Mouse (Mus musculus): ENCODE results near the gene Ankrd28. TPM values are rescaled to one million over a fixed set of nuclear protein-coding genes. Genes with fewer than 3 reads are reported as not detected.

Ankrd28 gene
- polyA plus RNA-seq, 1 experiment from 2014 or later, result 8.8 TPM

- Histone ChIP-seq H3K36me3 (peaks cover 40% of the 10 kb centered on the region), H3K4me1 (replicated peaks) (0 out of 2 replicates have a peak, but pooled peaks cover 3% of the 10 kb centered on the region), H3K4me2 (no peak overlapping the region), H3K9me3 (replicated peaks) (no peaks in the 10 kb centered on the region), H3K27me3 (replicated peaks) (no peaks in the 10 kb centered on the region), H3K4me3 (no peak overlapping the region), H3K9ac (no peak overlapping the region), H3K27ac (ENCODE audit: poor library complexity, severe bottlenecking) (no peak overlapping the region)
- WGBS, result 76% methylated on average over 1 of the region's 1 CpGs
- no peak for ATAC-seq (ENCODE audit: insufficient number of reproducible peaks, low FRiP score)
These were observed 121.1 kb downstream of the Ankrd28 start for GRCm38 (mm10) chr14:31709343-31709742.

DNA sequence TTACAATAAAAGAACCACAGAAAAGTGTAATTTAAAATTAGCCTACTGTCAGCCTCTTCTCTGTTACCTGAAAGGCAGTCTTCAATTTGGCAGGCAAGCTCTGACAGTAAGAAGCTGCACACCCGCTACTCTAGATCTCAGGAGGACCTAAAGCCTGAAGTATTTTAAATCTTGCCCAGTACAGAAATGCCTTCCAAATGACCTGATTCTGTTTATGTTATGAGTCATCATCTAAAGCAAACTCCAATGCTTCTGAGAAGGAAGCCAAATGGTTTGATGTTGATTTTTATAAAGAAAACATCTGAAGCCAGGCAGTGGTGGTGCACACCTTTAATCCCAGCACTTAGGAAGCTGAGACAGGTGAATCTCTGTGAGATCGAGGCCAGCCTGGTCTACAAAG, 130.1 kb downstream of the Ankrd28 start:
- Histone ChIP-seq H3K27me3 (replicated peaks) (no peaks in the 10 kb centered on the region), H3K36me3 (peaks cover 34% of the 10 kb centered on the region), H3K4me2 (no peak overlapping the region), H3K9ac (no peak overlapping the region), H3K4me3 (no peak overlapping the region), H3K4me1 (replicated peaks) (peaks cover 19% of the 10 kb centered on the region), H3K27ac (ENCODE audit: poor library complexity, severe bottlenecking) (no peak overlapping the region), H3K9me3 (replicated peaks) (no peaks in the 10 kb centered on the region)
- ATAC-seq (ENCODE audit: insufficient number of reproducible peaks, low FRiP score), result no peak
- WGBS, result 83% methylated on average over 2 of the region's 2 CpGs

- H3K36me3 ChIP-seq, result peaks cover 21% of the 10 kb centered on the region
- H3K9me3 ChIP-seq (replicated peaks), result no peaks in the 10 kb centered on the region
- H3K9ac ChIP-seq, result no peak overlapping the region
- peak overlapping the region; percentile 72 for H3K27ac ChIP-seq (ENCODE audit: poor library complexity, severe bottlenecking)
- no peak for ATAC-seq (ENCODE audit: insufficient number of reproducible peaks, low FRiP score)
- peaks cover 16% of the 10 kb centered on the region for H3K4me1 ChIP-seq (replicated peaks)
- no peaks in the 10 kb centered on the region for H3K27me3 ChIP-seq (replicated peaks)
- 68% methylated on average over 4 of the region's 4 CpGs for WGBS
- H3K4me3 ChIP-seq, result no peak overlapping the region
- no peak overlapping the region for H3K4me2 ChIP-seq
These were observed 132.7 kb downstream of the Ankrd28 start for GRCm38 (mm10) chr14:31697755-31698154.

DNA sequence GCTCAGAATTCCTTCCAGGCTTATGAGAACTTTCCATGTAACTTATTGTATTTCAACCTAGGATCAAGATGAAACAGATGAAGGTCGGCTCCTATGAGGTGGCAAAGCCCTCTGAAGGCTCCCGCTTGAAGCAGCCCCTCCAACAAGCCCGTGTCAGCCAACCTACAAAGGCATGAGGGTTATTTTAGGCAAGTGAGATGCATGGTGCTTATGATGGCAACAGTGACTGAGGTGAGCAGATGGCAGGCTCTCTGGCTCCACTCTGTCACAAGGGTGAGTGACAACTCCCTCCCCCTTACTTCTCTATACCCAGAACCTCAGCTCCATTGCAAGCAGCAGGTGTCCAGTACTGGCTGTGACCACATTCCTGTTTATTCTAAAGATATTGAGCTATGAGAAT, 133.1 kb downstream of the Ankrd28 start:
- no peak for ATAC-seq (ENCODE audit: insufficient number of reproducible peaks, low FRiP score)
- Histone ChIP-seq H3K27ac (ENCODE audit: poor library complexity, severe bottlenecking) (peak overlapping the region; percentile 72), H3K4me1 (replicated peaks) (peaks cover 12% of the 10 kb centered on the region), H3K27me3 (replicated peaks) (no peaks in the 10 kb centered on the region), H3K36me3 (peaks cover 21% of the 10 kb centered on the region), H3K9me3 (replicated peaks) (no peaks in the 10 kb centered on the region), H3K9ac (no peak overlapping the region), H3K4me2 (no peak overlapping the region), H3K4me3 (no peak overlapping the region)
- 47% methylated on average over 3 of the region's 3 CpGs for WGBS

DNA sequence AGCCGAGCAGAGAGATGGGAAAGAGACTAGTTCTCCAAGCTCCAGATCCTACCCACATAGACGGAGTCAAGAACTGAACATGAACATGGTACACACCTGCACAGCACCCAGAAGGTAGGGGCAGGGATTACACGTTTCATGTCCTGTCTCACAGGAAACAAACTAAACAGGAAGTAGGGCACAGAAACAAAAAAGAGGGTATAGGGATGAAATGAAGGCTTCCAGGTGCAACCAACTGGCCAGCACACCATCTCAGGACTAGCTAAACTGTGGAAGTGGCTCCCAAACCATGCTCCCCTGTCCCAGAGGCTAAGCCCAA, 133.5 kb downstream of the Ankrd28 start:
- Histone ChIP-seq H3K9me3 (replicated peaks) (no peaks in the 10 kb centered on the region), H3K9ac (no peak overlapping the region), H3K36me3 (peaks cover 19% of the 10 kb centered on the region), H3K4me2 (no peak overlapping the region), H3K27ac (ENCODE audit: poor library complexity, severe bottlenecking) (peak overlapping the region; percentile 72), H3K4me1 (replicated peaks) (peaks cover 11% of the 10 kb centered on the region), H3K4me3 (no peak overlapping the region), H3K27me3 (replicated peaks) (no peaks in the 10 kb centered on the region)
- WGBS, result 81% methylated on average over 3 of the region's 3 CpGs
- ATAC-seq (ENCODE audit: insufficient number of reproducible peaks, low FRiP score), result no peak

DNA sequence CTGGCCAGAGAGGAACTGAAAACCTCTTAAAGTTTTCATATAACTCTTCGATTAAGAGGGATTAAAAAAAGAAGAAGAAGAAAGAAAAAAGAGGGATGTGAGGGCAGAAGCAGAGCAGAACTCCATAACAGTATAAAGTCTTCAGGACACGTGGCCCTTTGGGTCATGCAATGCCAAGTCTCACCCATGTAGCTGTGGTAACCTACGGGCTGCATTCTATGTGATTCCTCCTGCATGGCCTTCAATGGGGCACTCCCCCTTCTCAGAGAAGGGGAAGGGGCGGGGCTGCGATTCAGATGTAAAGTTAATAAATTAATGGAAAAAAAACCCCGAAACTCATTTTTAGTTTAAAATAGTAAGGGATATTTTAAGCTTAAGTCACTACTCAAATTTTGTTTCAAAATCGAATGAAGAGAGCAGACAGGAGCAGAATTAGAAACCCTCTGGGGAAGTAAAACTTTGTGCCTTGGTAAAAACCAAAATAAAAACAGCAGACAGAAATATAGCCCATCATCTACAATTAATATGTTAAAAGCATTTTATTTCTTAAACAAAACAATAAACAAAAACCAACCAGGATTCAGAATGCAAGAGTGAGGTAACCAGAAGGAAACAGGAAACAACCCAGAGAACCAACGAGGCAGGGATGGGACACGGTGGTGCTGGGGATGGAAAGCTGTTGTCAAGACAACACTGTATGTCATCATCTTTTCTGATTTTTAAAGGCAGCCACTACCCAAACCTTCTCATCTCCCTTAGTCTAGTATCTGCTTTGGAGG, 134.1 kb downstream of the Ankrd28 start:
- Histone ChIP-seq H3K27me3 (replicated peaks) (no peaks in the 10 kb centered on the region), H3K9me3 (replicated peaks) (no peaks in the 10 kb centered on the region), H3K27ac (ENCODE audit: poor library complexity, severe bottlenecking) (peak overlapping the region; percentile 72), H3K4me3 (no peak overlapping the region), H3K4me2 (no peak overlapping the region), H3K4me1 (replicated peaks) (peaks cover 11% of the 10 kb centered on the region), H3K36me3 (peaks cover 15% of the 10 kb centered on the region), H3K9ac (no peak overlapping the region)
- ATAC-seq (ENCODE audit: insufficient number of reproducible peaks, low FRiP score), result no peak
- 86% methylated on average over 9 of the region's 9 CpGs for WGBS

- H3K9ac ChIP-seq, result no peak overlapping the region
- H3K36me3 ChIP-seq, result no peaks in the 10 kb centered on the region
- no peak overlapping the region for H3K27ac ChIP-seq (ENCODE audit: poor library complexity, severe bottlenecking)
- 85% methylated on average over 6 of the region's 6 CpGs for WGBS
- no peaks in the 10 kb centered on the region for H3K27me3 ChIP-seq (replicated peaks)
- H3K9me3 ChIP-seq (replicated peaks), result no peaks in the 10 kb centered on the region
- H3K4me2 ChIP-seq, result no peak overlapping the region
- H3K4me3 ChIP-seq, result no peak overlapping the region
- no peak for ATAC-seq (ENCODE audit: insufficient number of reproducible peaks, low FRiP score)
- H3K4me1 ChIP-seq (replicated peaks), result peaks cover 14% of the 10 kb centered on the region; the same call in 1 of the 2 replicates
These were observed 137.9 kb downstream of the Ankrd28 start for GRCm38 (mm10) chr14:31692536-31692935.

DNA sequence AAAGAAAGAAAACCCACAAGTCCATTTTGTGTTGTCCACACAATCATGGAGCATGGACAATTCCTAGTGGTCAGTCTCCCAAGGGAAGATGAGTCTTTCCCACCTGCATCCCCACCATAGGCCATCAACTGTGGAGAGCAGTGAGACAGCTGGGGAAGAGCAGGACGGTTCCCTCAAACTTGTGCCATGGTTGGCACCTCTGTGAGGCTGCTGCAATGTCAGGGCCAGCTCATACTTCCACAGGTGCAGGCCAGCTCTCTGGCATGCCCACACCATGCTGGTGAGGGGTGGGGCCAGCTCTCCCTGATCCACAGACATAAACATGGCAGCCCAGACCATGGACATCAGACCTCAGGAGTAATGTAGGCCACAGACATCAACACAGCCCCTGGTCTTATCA, 144.2 kb downstream of the Ankrd28 start:
- Histone ChIP-seq H3K4me3 (no peak overlapping the region), H3K27me3 (replicated peaks) (no peaks in the 10 kb centered on the region), H3K36me3 (no peaks in the 10 kb centered on the region), H3K4me1 (replicated peaks) (peaks cover 10% of the 10 kb centered on the region; the same call in 1 of the 2 replicates), H3K9me3 (replicated peaks) (no peaks in the 10 kb centered on the region), H3K27ac (ENCODE audit: poor library complexity, severe bottlenecking) (no peak overlapping the region), H3K9ac (no peak overlapping the region), H3K4me2 (no peak overlapping the region)
- ATAC-seq (ENCODE audit: insufficient number of reproducible peaks, low FRiP score), result no peak
- 81% methylated on average over 1 of the region's 1 CpGs for WGBS

- no peak for ATAC-seq (ENCODE audit: insufficient number of reproducible peaks, low FRiP score)
- H3K4me2 ChIP-seq, result no peak overlapping the region
- H3K4me1 ChIP-seq (replicated peaks), result peaks cover 10% of the 10 kb centered on the region; the same call in 1 of the 2 replicates
- no peak overlapping the region for H3K27ac ChIP-seq (ENCODE audit: poor library complexity, severe bottlenecking)
- no peaks in the 10 kb centered on the region for H3K27me3 ChIP-seq (replicated peaks)
- no peak overlapping the region for H3K9ac ChIP-seq
- no peak overlapping the region for H3K4me3 ChIP-seq
- no peaks in the 10 kb centered on the region for H3K36me3 ChIP-seq
- H3K9me3 ChIP-seq (replicated peaks), result no peaks in the 10 kb centered on the region
- 89% methylated on average over 10 of the region's 10 CpGs for WGBS
These were observed 144.8 kb downstream of the Ankrd28 start for GRCm38 (mm10) chr14:31685680-31686079.

- no peak overlapping the region for H3K27ac ChIP-seq (ENCODE audit: poor library complexity, severe bottlenecking)
- ATAC-seq (ENCODE audit: insufficient number of reproducible peaks, low FRiP score), result no peak
- 63% methylated on average over 7 of the region's 7 CpGs for WGBS
- H3K4me2 ChIP-seq, result no peak overlapping the region
- H3K9me3 ChIP-seq (replicated peaks), result no peaks in the 10 kb centered on the region
- H3K9ac ChIP-seq, result no peak overlapping the region
- no peak overlapping the region for H3K4me3 ChIP-seq
- peaks cover 10% of the 10 kb centered on the region; the same call in 1 of the 2 replicates for H3K4me1 ChIP-seq (replicated peaks)
- H3K27me3 ChIP-seq (replicated peaks), result no peaks in the 10 kb centered on the region
- no peaks in the 10 kb centered on the region for H3K36me3 ChIP-seq
These were observed 146.0 kb downstream of the Ankrd28 start for GRCm38 (mm10) chr14:31684343-31685040.

DNA sequence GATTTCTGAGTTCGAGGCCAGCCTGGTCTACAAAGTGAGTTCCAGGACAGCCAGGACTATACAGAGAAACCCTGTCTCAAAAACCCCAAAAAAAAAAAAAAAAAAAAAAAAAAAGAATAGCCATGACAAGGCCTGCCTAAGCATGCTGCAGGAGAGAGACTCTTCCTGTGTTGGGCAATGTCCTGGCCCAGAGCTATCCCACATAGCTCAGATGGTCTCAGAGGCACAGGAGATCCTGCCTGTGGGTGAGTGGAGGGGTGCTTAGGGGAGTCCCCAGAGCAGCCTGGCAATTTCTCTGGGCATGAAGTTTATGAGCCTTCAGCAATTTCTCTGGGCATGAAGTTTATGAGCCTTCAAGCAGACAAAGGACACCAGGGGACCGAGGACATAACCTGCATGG, 146.8 kb downstream of the Ankrd28 start:
- H3K27me3 ChIP-seq (replicated peaks), result no peaks in the 10 kb centered on the region
- H3K4me2 ChIP-seq, result no peak overlapping the region
- no peaks in the 10 kb centered on the region for H3K36me3 ChIP-seq
- H3K4me1 ChIP-seq (replicated peaks), result 0 out of 2 replicates have a peak, but pooled peaks cover 4% of the 10 kb centered on the region
- no peaks in the 10 kb centered on the region for H3K9me3 ChIP-seq (replicated peaks)
- no peak for ATAC-seq (ENCODE audit: insufficient number of reproducible peaks, low FRiP score)
- no peak overlapping the region for H3K9ac ChIP-seq
- no peak overlapping the region for H3K27ac ChIP-seq (ENCODE audit: poor library complexity, severe bottlenecking)
- 79% methylated on average over 2 of the region's 2 CpGs for WGBS
- H3K4me3 ChIP-seq, result no peak overlapping the region

All from heart, embryonic 12.5 days (tissue).